Comparison of ENCODE assay signal across 12 mouse cellular contexts in the genomic region with DNA sequence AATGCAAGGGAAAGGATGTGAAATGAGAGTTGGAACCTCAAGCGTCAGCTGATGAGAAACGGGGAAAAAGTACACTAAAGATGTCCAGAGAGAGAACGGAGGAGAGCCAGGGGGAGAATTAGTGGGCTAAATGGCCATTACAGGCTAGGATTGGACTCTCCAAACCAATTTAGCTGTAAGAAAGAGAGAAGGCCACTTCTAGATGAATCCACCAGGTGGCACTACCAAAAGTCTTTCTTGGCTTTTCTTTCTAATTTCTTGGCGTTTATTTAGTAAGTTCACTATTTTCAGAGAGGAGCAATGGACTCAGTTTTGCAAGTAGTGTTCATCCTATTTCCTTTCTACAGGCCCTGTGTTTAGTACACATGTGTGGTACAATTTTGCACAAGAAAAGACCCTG.
DNase-seq lines count a peak whose midpoint lies in the region; ATAC-seq and TF ChIP-seq lines count a peak whose summit lies in the region.
"Had no signal": no experiment of that assay in that cellular context is flagged by ENCODE, and none has a peak within 500 bp of the region (broad histone marks: within the 10 kb centered on the region; RNA-seq: fewer than 3 reads in every experiment).

No protein-coding gene starts in this region.

- TF ChIP-seq CTCF in kidney, adult 2 months (conservative IDR thresholded peaks at IDR 0.05; ENCODE audit: insufficient read depth, insufficient read length, low read depth, low read length) = no peak

- no peak overlapping the region for H3K27ac ChIP-seq in embryonic facial prominence, embryonic 11.5 days (replicated peaks; ENCODE audit: low read depth, low read length)
- no peak overlapping the region for H3K27ac ChIP-seq in embryonic facial prominence, embryonic 10.5 days (replicated peaks)
- H3K27ac ChIP-seq in kidney, adult 2 months (ENCODE audit: insufficient read depth, low read depth, low read length) = no peak overlapping the region

- H3K4me2 ChIP-seq in embryonic facial prominence, embryonic 11.5 days (ENCODE audit: low read depth, low read length) = no peak overlapping the region

- no peak for TF ChIP-seq POLR2A in kidney, adult 2 months (IDR thresholded peaks at IDR 0.05; ENCODE audit: low read depth, low read length)

- H3K9me3 ChIP-seq in embryonic facial prominence, embryonic 11.5 days (replicated peaks; ENCODE audit: control insufficient read depth, low read length) = no peaks in the 10 kb centered on the region
- H3K9me3 ChIP-seq in embryonic facial prominence, embryonic 10.5 days = no peaks in the 10 kb centered on the region; the same call in 1 of the 2 replicates

- DNase-seq in embryonic facial prominence, embryonic 11.5 days (ENCODE audit: low spot score) = peak; percentile 23
- no peak for DNase-seq in embryonic facial prominence, embryonic 10.5 days (ENCODE audit: low spot score)
- DNase-seq in kidney, adult 2 months = peak; percentile 16
- no peak for DNase-seq in kidney, postnatal 4 days
- DNase-seq in 416B (ENCODE audit: low read depth) = peak; percentile 12
- DNase-seq in fibroblast of lung, adult 2 months (ENCODE audit: low read depth) = peak; percentile 26
- DNase-seq in frontal cortex, postnatal 10 days (ENCODE audit: low spot score in 2 of 2) = no peak
- DNase-seq in thymus, postnatal 4 days = no peak
- DNase-seq: cerebellum, adult 11-12 months; kidney, postnatal 10 days had no signal

- no peaks in the 10 kb centered on the region for H3K36me3 ChIP-seq in embryonic facial prominence, embryonic 11.5 days (replicated peaks; ENCODE audit: control insufficient read depth, insufficient read depth, low read depth, low read length)
- H3K36me3 ChIP-seq in embryonic facial prominence, embryonic 10.5 days (replicated peaks) = no peaks in the 10 kb centered on the region
- no peaks in the 10 kb centered on the region for H3K36me3 ChIP-seq in kidney, adult 2 months (ENCODE audit: control insufficient read depth, insufficient read depth, low read length)

- WGBS in embryonic facial prominence, embryonic 11.5 days = 70% methylated on average over 4 of the region's 4 CpGs
- WGBS in embryonic facial prominence, embryonic 10.5 days = 73% methylated on average over 4 of the region's 4 CpGs
- 56% methylated on average over 4 of the region's 4 CpGs for WGBS in kidney, adult 2 months

- no peaks in the 10 kb centered on the region for H3K4me1 ChIP-seq in embryonic facial prominence, embryonic 11.5 days (ENCODE audit: control insufficient read depth, insufficient read depth, low read length)
- no peaks in the 10 kb centered on the region for H3K4me1 ChIP-seq in embryonic facial prominence, embryonic 10.5 days
- H3K4me1 ChIP-seq in kidney, adult 2 months (ENCODE audit: control insufficient read depth, insufficient read depth, low read length) = no peaks in the 10 kb centered on the region

- no peak for ATAC-seq in embryonic facial prominence, embryonic 11.5 days (replicated peaks; ENCODE audit: insufficient number of reproducible peaks, low FRiP score, low TSS enrichment, low read depth)

- H3K4me3 ChIP-seq in embryonic facial prominence, embryonic 11.5 days (ENCODE audit: low read depth, low read length) = no peak overlapping the region
- H3K4me3 ChIP-seq in embryonic facial prominence, embryonic 10.5 days = no peak overlapping the region
- H3K4me3 ChIP-seq in kidney, adult 2 months (ENCODE audit: insufficient read depth, low read depth, low read length) = no peak overlapping the region
- H3K4me3 ChIP-seq: erythroblast, embryonic 14.5 days had no signal

- H3K27me3 ChIP-seq in embryonic facial prominence, embryonic 11.5 days (ENCODE audit: control insufficient read depth, insufficient read depth, low read length) = no peaks in the 10 kb centered on the region
- H3K27me3 ChIP-seq in embryonic facial prominence, embryonic 10.5 days (replicated peaks; ENCODE audit: low read depth, poor library complexity, severe bottlenecking) = no peaks in the 10 kb centered on the region
- H3K27me3 ChIP-seq in kidney, adult 2 months (replicated peaks; ENCODE audit: control insufficient read depth, insufficient read depth, low read length) = no peaks in the 10 kb centered on the region
- H3K27me3 ChIP-seq: CH12.LX had no signal

- H3K9ac ChIP-seq in embryonic facial prominence, embryonic 11.5 days (replicated peaks; ENCODE audit: low read length) = no peak overlapping the region

Comparison
In these comparisons a context has a peak if more than half of its experiments do, and no peak if none do; other contexts are left out.
1. DNase-seq: peak in embryonic facial prominence, embryonic 11.5 days (single experiment), kidney, adult 2 months (single experiment), 416B (single experiment) and fibroblast of lung, adult 2 months (single experiment); none in embryonic facial prominence, embryonic 10.5 days (single experiment), kidney, postnatal 4 days (0 of 2), frontal cortex, postnatal 10 days (0 of 2) and thymus, postnatal 4 days (single experiment).